Mouse (Mus musculus): ENCODE measurements around the gene Pax6.

DNA sequence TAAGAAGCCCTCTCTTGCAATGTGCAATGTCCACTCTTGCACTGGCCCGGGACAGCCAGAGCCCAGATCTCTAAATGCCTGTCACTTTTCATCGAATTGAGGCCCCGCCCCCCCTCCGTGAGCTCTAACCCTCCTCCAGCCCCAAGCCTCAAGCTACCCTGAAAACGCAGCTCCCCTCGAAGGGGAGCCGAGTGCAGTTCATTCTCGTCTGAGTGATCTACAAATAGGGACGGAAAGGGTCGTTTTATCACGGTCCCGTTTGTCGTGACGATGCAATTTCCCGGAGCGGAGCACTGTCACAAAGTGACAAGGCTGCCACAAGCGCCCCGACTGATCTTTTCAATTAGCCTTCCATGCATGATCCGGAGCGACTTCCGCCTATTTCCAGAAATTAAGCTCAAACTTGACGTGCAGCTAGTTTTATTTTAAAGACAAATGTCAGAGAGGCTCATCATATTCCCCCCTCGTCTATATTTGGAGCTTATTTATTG is 13.4 kb downstream of the Pax6 start:
- TF ChIP-seq GATA1 (IDR thresholded peaks at IDR 0.05; ENCODE audit: borderline replicate concordance, low read length) (no peak), CTCF (IDR thresholded peaks at IDR 0.05; ENCODE audit: low read depth, low read length) (no peak), POLR2AphosphoS5 (IDR thresholded peaks at IDR 0.05; ENCODE audit: insufficient replicate concordance, low read depth, low read length) (no peak), GATA2 (IDR thresholded peaks at IDR 0.05; ENCODE audit: borderline replicate concordance, low read depth, low read length) (no peak)

Data from G1E (cell line).